Mouse (Mus musculus) layer of hippocampus, postnatal 25 days (tissue): Measurements from ENCODE around the gene Gsdma3. TPM values are rescaled to one million over a fixed set of nuclear protein-coding genes. Genes with fewer than 3 reads are reported as not detected.
A peak's percentile ranks its signal among the peaks of the same experiment; 100 is the strongest.

ENCODE experiments used
- DNase-seq, 2 experiments: peaks; one replicate each; pipeline ENCODE4 v3.0.0; 2022; ENCODE audit warnings: mixed read lengths in 2 of 2, low spot score in 1 of 2; ENCODE audit errors: extremely low spot score in 1 of 2
- total RNA-seq, 2 experiments: library from RNA; stranded (reverse); gene quantifications; 2 replicates each; pipeline ENCODE4 v1.2.3; 2021

Gene Gsdma3
- not detected for total RNA-seq

DNA sequence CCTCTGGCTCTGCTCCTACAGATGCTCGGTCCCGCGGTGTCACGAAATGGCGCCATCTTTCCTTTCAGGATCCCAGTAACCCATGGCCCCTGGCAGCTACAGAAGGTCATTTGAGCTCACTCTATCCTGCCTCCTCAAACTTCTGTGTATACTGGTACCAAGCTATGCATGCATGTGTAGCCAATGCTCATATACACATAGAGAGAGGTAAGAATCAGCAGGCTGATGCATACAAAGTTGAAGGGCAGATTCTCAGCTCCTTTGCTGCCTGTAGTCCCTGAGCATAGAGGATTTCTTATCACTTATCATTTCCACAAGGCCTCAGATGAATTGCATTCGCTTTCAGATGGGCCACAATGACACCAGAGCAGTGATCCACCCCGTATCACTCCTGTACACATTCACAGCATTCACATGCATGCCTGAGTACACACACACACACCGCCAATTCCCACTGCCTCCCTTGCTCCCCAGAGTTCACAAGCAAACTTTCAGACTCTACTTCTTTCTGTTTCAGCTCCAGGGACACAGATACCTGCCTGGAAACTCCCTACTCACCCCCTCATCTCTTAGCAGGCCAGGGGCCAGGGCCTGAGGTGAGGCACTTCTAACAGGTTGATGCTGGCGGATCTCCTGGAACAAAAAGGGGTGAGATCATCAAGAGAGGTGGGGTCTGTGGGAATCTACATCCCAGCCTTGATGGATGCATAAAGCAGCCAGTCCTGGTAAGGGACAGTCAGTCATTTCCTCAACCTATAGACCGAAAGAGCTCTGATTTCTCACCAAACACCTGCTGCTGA is at the start of gene Gsdma3, which contains the start of gene Gm12355:
TSS of gene Gsdma3 (plus strand) at position 750 of the 800 bp plus-strand sequence.
TSS of gene Gm12355 (minus strand) at position 51 of the 800 bp plus-strand sequence.
- no peak for DNase-seq

DNA sequence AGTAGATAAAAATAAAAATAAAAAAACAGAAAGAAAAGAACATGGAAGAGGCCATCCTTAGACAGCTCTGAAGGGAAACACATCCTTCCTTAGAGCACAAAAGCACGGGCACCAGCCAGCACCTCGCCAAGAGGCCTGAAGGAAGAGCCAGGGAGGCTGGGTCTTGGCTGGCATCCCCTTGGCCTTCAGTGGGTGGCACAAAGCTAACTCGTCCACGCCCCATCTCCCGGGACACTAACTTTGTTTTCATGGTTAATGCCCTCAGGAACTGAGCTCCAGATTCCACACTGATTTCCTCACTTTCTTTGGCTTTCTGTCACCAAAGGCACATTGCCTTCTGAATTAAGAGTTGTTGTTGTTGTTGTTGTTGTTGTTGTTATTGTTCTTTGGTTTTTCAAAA is 48.4 kb upstream of the Gsdma3 start:
- no peak for DNase-seq

DNA sequence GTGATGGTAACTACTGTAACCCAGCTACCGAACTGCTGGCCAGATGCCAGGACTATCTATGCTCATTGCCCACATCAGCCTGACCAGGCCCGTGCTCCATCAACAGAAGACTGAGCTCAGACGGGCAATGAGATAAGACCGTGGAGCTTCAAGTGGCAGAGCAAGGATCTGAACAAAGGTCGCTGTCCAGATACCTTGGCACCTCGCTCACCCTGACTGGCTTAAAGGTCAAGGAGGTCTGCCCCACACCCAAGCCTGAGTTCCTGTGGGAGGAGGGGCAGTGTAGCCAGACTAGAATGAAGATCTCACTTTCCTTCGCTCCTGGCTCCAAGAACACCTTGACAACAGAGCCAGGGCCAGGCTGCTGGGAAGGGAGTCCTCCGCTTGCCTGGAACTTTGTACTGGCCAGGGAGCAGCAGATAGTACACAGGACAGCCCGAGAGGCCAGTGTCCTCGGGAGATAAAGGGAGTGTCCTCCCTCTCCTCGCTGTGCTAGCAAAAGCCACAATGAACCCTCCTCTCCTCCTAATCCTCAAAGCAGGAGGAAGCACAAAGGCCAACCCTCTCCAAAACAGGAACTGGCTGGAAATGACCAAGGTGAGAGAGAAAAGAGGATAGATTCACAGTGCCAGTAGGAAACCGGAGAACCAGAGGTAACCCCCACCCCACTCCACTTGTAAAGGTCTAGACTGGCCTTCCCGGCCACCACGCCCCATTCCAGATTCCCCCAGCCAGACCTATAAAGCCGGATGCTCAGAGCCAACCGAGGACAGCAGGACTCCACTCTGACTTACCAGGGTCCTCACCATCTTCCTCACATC is 45.6 kb upstream of the Gsdma3 start:
- DNase-seq: no peak

DNA sequence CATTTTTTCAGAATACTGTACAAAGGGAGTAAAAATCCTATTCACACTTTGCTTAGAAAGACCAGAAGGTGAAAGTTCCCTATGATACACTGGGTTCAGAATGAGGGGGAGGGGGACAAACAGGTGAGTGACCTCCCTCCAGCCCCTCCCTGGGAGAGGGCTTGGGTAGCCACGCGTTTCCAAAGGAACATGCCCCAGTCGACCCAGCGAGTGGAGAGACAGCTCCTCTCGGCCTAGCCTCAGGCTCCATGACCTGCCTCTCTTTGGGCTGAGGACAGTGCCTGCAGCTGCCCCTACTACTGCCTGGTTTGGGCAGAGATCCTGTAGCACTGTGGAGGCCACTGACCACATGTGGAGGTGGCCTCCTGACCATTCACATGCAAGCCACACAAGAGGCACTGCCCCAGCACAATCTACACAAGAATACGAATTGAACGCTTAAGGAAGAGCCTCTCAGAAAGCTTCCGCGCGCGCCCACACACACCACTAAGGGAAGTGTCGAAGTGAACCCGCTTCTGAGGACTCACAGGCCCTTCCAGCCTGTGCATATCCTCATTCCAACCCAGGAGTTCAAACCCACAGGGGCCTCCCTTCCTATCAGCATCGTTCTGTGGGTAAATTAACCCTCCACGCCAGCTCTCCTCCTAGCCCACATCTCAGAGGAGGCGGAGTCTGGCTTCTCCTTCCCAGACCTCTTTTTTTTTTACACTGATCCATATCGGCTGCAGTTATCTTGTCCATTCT is 44.7 kb upstream of the Gsdma3 start:
- DNase-seq: no peak

DNA sequence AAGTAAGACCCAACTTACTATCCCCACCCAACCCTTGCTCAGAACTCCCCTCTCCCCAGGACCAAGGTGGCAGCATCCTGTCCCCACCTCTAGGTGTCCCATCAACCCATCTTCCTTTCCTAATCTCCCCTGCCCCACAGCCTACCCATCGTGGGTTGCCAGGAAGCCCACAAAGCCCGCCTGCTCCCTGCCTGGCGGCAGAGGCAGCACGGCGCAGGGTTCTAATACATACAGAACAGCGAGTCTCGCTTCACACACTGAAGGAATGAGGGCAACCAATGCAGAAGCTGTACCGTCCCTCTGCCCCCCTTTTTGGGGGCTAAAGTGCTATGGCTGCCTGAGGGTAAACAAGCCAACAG is 44.2 kb upstream of the Gsdma3 start:
- DNase-seq: no peak

DNA sequence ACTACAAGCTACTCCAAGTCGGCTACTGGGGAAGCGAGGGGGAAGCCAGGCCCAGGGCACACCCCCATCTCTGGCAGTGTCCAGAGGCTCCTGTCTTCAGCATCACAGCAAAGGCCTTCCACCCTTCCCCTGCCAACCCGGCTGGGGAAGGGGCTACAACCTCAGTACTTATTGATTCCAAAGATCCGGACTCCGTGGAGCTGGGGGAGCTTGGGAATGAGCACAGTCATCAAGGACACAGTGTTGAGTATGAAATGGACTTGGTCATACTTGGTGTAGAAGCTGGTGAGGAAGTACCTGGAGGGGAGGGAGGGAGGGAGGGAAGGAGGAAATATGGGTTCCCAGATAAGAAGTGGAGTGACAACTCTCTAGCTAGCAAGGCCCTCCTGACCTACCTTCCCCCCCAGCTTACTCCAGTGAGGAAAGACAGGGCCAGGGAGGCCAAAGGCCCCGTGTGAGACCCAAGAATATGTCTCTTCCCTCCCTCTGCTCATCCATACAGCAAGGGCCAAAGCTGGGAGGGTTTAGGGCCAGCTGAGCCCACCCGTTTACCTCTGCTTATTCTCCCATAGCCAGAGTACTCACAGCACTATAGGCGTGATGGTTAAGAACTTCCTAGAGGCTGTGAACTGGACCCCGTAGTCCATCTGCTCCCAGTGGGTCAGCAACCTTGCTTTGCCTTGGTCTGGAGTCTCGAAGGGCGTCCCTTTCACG is 43.5 kb upstream of the Gsdma3 start:
- no peak for DNase-seq

DNA sequence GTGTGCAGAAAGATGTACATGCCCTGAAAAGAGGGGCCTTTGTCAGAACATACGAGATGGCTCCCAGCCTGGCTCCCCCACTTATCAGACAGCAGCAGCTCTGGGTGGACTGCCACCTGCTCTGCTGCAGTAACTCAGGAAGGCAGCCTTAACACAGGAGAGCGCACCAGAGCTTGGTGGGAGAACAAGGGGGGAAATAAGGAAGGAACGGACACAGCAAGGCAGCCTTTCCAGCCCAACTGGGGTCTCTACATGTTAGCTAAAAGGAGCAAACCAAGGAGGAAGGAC is 43.0 kb upstream of the Gsdma3 start:
- DNase-seq: no peak

DNA sequence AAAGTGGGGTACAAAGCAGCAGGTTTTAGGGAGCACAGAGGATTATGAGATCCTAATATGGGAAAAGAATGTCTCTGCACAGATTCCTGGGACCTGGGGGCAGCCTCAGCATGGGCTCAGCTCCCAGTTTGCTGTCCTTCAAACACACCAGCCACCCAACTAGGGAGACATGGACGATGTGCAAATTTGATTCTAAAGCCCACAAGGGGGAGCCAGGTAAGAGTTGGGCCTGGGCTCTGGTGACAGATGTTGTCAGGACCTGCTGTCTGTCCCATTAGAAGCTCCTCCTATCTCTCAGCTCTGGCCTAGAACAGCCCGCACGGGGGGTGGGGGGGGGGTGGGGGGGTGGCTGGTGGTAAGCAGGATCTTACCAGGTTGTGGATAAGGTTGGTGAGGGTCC is 42.6 kb upstream of the Gsdma3 start:
- DNase-seq: no peak

DNA sequence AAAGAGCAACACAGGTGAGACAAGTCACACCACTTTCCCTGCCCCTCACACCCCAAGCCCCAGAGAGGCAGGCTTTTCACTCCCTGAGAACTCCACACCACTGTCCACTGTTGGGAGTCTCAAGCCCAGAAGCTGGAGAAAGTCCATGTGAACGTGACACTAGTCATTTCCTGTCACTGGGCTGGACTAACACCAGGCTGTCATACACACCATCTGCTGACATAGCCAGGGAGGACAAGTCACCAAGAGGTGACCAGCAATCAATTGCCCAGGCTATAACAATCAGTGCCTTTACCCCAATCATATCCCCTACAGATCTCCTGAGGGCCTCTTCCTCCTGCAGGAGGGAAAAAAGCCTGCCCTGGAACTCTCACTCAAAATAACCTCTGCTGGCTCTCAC is 42.0 kb upstream of the Gsdma3 start:
- DNase-seq: no peak

DNA sequence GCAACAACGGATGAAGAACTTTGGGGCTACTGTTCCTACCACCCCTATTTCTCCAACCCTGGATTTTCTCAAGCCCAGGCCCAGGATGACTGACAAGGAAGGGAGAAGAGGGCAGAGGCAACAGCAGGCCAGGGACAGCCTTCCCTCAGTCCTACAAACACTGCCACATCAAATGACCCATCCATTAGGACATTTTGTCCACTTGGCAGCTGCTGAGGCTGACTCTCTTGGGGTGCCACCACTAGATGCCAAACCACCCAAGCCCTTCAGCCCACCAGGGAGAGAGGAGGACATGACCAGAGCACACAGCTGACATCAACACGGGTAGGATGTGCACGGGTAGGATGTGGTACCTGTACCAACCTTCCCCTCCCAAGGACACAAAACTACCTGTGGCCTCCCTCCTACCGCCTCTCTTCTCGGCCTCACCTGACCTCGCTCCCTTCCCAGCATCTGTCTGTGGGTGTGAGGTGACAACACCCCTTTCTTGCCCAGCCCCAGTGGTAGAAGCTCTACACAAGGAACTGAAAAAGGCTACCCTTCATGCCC is 41.5 kb upstream of the Gsdma3 start:
- DNase-seq: no peak

DNA sequence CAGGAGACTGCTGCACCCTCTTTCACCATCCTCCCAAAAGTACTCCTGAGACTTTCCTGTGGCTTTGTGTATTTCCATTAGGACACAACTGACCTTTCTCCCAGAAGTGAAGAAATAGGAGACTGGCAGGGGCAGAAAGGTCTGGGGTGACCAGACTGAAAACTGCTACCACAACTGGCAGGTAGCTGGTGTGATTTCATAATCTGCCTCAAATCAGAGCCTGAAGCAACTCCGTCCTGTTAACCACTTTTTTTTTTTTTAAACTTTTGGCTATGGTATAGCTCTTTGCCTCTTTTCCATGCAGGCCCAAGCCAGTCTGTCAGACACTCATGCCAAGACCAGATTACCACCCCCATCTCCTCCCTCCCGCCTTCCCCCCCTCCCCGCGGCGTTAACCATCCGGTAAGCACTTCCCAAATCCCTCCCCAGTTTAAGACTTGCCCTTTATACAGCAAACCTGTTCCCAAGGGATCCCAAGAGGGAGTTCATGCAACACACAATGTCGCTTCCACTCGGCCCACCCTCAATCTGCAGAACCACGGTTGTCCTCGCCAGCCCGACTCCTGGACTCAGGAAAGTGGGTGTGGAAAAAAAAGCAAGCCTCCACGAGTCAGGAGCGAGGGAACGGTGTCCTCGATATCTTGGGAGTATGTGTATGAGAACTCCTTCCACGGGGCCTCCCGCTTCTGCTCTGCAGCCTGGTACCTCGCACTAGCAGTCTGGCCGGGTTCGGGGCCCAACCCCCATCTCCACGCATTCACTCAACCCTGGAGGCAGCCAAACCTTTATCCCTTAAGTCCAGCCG is 39.9 kb upstream of the Gsdma3 start:
- no peak for DNase-seq

DNA sequence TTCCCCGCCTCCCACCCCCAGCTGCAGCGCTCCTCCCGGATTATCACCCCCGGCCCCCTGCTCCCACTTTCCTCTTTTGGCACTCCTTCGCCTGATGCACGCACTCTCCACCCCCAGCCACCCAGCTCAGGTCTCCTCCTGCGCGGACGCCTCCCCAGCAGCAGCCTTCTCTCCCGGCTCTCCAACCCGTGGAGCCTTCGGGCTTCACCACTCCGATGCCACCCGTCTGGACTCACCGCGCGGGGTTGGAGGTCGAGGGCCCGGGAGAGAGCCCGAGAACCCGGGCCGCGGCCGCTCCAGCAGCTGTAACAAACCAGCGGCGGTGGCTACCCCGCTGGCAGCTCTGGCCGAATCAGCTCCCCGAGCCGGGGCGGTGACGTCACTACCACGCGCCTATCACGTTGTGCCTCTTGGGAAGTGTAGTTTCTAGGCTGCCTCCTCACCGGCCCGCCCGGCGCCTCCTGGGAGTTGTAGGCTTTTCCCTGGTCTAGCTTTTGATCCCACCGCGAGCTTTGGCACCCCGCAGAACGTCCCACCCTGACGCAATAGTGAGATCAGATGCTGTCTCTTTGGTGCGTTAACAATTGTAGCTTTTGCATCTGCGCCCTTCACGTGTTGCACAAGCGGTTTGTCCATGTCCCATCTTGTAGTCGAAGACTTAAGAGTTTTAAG is 39.1 kb upstream of the Gsdma3 start, which contains the start of gene Ormdl3:
TSS of gene Ormdl3 (minus strand) at position 477 of the 672 bp plus-strand sequence.
- DNase-seq: peak; percentile 97

DNA sequence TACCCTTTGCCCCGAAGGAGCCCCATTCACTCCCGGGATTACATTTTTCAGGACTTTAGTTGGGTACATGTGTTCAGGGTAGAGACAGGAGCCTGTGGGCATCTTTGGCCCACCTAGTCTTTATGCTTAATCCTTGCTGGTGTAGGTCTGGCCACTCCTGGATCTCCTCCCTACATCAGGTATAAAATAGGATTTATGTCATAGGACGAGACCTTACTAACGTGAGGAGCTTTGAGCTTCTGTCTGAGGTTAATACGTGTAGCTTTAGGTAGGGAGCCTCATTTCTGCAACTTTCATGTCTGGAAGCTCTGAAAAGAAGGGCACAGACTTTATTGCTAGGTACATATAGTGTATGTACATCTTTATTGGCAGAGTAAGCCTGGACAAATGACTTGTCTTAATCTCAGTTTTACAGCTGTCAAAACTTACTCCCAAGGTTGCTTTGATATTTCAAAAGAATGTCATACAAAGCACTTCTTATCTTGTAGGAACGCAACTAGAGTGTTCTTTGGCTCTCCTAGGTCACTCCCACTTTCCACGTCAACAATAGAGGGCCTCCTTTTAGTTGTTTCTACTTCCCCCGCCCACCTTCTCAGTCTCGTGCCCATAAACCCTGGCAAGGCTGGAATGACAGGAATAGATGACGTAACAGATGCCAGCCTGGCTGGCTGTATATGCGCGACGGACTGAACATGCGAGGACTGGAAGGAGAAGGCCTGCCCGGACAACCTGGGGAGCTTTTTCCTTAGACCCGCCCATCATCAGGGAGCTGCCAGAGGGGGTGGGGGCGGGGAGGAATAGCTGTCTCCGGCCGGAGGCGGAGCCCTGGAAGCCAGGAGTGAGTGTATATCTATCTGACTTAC is 38.2 kb upstream of the Gsdma3 start:
- peak; percentile 21 to 31 for DNase-seq

DNA sequence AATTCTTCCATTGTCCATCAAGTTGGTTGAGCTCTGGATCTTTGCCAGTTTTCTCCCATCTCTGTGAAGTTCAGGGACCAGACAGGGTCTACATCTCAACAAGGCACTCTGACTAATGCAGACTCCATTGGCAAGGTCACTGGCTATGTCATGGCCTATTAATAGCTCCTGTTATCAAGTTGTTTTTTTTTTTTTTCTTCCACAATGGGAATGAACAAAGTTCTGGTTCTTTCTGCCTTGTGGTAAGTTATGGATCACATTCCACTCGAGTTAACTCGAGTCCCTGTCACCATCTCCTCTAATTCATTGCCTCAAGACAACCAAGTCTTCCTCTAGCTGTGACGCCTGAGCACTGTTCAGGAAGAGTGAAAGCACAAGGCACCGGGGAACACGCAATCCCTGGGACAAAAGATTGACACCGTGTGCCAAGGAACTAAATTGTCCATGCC is 37.3 kb upstream of the Gsdma3 start:
- DNase-seq: no peak

DNA sequence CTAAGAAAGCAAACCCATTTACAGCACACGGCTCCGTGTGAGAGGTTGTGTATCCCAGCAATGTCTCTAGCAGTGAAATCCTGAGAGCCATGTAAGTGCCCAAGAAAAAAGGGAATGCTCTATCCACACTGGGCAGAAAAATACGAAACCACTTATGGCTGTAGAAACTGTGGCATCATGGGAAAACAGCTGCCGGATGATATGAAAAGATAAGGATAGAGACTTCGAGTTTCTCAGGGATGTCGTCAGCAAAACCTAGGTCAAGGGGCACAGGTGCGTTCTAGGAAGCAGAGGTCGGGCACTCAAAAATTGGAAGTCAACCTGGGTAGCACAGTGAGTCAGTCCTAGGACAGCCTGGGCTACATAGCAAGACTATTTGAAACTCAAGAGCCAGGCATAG is 36.9 kb upstream of the Gsdma3 start:
- DNase-seq: no peak

DNA sequence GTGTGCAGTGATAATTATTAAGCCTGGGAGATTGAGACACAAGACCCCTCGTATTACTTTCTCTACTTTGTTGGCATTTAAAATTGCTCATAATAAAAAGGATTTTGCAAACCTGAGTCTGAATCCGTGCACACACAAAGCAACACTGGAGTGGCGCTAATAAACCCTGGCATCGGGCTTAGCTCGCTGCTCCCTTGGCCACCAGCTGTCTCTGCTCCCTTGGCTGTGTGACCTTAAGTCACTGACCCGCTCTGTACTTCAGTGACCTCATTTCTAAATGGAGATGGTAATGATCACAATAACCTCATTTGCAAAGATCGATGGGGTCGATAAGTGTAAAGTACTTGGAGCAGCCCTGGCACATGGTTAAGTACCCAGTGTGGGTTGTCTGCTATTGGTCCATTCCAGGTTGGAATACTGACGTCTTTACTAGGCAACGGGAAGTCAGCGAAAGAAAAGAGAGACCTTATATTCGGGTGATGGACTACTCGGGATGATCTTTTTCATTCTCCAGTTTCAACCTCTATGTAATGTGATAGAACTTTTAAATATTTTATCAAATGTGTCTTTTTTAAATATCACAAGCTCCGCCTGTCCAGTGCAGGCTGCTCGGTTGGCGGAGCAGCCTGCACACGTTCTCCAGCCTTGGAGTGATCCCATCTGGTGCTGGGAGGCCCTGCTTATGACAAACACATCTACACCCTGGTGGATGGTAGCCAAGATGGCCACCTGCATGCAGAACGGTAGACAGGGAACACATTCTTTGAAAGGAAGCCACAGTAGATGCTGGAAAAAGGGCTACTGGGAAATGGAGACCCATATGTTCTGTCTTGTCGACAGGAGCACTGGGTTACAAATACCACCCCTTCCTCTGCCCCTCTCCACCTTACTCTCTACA is 35.4 kb upstream of the Gsdma3 start:
- DNase-seq: no peak

DNA sequence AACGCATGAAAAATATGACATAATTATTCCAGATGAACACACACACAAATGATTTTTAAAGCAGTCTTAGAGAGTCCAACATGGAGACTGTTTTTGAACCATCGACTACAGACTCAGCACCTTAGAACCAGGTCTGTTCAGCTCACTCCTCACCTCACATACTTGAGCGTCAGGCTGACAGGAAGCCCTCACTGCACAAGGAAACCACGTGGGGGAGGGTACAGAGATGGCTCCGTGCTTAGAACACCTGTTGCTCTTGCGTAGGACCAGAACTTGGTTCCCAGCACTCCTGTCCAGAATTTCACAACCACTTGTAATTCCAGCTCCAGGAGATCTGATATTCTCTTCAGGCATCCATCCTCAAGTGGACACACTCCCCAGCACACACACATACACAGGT is 31.1 kb upstream of the Gsdma3 start:
- no peak for DNase-seq
